Mouse (Mus musculus): Measurements from ENCODE around the gene Kat8. TPM values are rescaled to one million over a fixed set of nuclear protein-coding genes. Genes with fewer than 3 reads are reported as not detected.
"Not testable (repeated sequence)": the region's sequence is repeated elsewhere in the genome, so short reads cannot be mapped to it uniquely, and the experiment has no call there.

Kat8 gene
- total RNA-seq, 2 experiments from 2014 or later = 25.8 to 28.2 TPM

GRCm38 (mm10) chr7:127931351-127932135 lies 19.2 kb downstream of the Kat8 start:
- no peak for DNase-seq (ENCODE audit: low spot score in 2 of 2)

GRCm38 (mm10) chr7:127932273-127933031 lies 20.1 kb downstream of the Kat8 start:
- no peak for DNase-seq (ENCODE audit: low spot score in 2 of 2)

- no peak for DNase-seq (ENCODE audit: low spot score in 2 of 2)
Measured at GRCm38 (mm10) chr7:127934075-127934474, 21.8 kb downstream of the Kat8 start.

- DNase-seq (ENCODE audit: low spot score in 2 of 2) = peak; percentile 96 to 97
Measured at GRCm38 (mm10) chr7:127935028-127935722, 22.9 kb downstream of the Kat8 start.

- no peak for DNase-seq (ENCODE audit: low spot score in 2 of 2)
Measured at GRCm38 (mm10) chr7:127935748-127936159, 23.4 kb downstream of the Kat8 start.

GRCm38 (mm10) chr7:127936216-127936884 lies 24.0 kb downstream of the Kat8 start:
- DNase-seq (ENCODE audit: low spot score in 2 of 2) = no peak

GRCm38 (mm10) chr7:127942097-127942496 lies 29.8 kb downstream of the Kat8 start:
- DNase-seq (ENCODE audit: low spot score in 2 of 2) = not testable (repeated sequence)

- no peak for DNase-seq (ENCODE audit: low spot score in 2 of 2)
Measured at GRCm38 (mm10) chr7:127944614-127945013, 32.3 kb downstream of the Kat8 start.

GRCm38 (mm10) chr7:127946470-127947023 lies 34.2 kb downstream of the Kat8 start, which contains the start of gene Prss36:
Gene Prss36, minus strand, starts transcription at chr7:127946725.
- no peak for DNase-seq (ENCODE audit: low spot score in 2 of 2)

GRCm38 (mm10) chr7:127952864-127953581 lies 40.7 kb downstream of the Kat8 start:
- DNase-seq (ENCODE audit: low spot score in 2 of 2) = no peak

GRCm38 (mm10) chr7:127959364-127959763 lies 47.0 kb downstream of the Kat8 start:
- DNase-seq (ENCODE audit: low spot score in 2 of 2) = no peak

- DNase-seq (ENCODE audit: low spot score in 2 of 2) = no peak
Measured at GRCm38 (mm10) chr7:127966371-127966918, 54.1 kb downstream of the Kat8 start.

- DNase-seq (ENCODE audit: low spot score in 2 of 2) = peak; percentile 97 to 99
Measured at GRCm38 (mm10) chr7:127967004-127967921, 54.9 kb downstream of the Kat8 start, which contains the start of gene Fus. Gene Fus, plus strand, starts transcription at chr7:127967457.

- peak; percentile 71 to 77 for DNase-seq (ENCODE audit: low spot score in 2 of 2)
Measured at GRCm38 (mm10) chr7:127967922-127968828, 55.9 kb downstream of the Kat8 start.

GRCm38 (mm10) chr7:127974413-127974930 lies 62.2 kb downstream of the Kat8 start:
- no peak for DNase-seq (ENCODE audit: low spot score in 2 of 2)
